Mouse (Mus musculus): ENCODE data around the gene Ets1.

DNA sequence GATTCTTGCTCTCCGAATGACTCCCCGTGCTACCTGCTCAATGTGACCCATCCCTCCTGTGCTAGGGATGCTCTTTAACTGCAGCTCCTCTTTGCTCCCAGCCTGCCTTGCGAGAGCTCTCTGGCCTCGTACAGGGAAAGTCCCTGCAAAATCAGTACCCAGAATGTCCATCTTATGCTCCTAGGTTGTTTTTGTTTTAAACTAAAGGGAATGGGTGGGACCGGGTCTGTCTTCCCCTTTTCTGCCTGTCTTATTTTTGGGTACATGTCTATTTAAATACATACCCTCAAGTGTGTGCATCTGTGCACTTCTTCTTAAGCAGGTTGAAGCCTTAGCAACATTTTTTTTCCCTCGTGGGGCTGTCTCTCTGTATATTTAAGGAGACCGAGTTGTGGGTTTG, 99.0 kb downstream of the Ets1 start:
- TF ChIP-seq EP300 (IDR thresholded peaks at IDR 0.05; ENCODE audit: low read depth): no peak
- TF ChIP-seq CTCF (IDR thresholded peaks at IDR 0.05; ENCODE audit: low read depth): no peak
